ENCODE assay signal across 21 mouse cellular contexts in the genomic region with DNA sequence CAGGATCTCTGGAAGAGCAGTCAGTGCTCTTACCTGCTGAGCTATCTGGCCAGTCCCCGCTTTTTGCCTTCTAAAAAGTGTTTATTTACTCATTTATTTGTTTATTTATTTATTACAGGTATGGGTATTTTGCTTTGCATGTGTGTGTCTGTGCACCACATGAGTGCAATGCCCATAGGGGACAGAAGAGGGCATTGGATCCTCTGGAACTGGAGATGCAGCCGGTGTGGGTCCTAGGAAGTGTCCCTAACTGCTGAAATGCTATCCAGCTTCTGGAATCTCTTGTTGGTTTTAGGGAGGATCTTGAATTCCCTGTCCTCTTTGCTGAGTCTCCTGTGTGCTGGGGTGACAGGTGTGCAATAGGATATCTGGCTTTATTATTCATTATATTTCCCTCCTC. TPM values are rescaled to one million over a fixed set of nuclear protein-coding genes. Genes with fewer than 3 reads are reported as not detected.
DNase-seq lines count a peak whose midpoint lies in the region; ATAC-seq and TF ChIP-seq lines count a peak whose summit lies in the region.
"Had no signal": no experiment of that assay in that cellular context is flagged by ENCODE, and none has a peak within 500 bp of the region (broad histone marks: within the 10 kb centered on the region; RNA-seq: fewer than 3 reads in every experiment).

No protein-coding gene starts in this region.

- 0 out of 2 replicates have a peak, but pooled peaks have one; percentile 10 for TF ChIP-seq CTCF in kidney, adult 2 months (conservative IDR thresholded peaks at IDR 0.05; ENCODE audit: insufficient read depth, insufficient read length, low read depth, low read length)
- TF ChIP-seq CTCF in midbrain, postnatal 0 days (IDR thresholded peaks at IDR 0.05) = peak; percentile 36

- H3K36me3 ChIP-seq in kidney, adult 2 months (ENCODE audit: control insufficient read depth, insufficient read depth, low read length) = no peaks in the 10 kb centered on the region
- H3K36me3 ChIP-seq in midbrain, postnatal 0 days (ENCODE audit: insufficient read depth, low read length) = no peaks in the 10 kb centered on the region
- peaks cover under 1% of the 10 kb centered on the region for H3K36me3 ChIP-seq in midbrain, embryonic 11.5 days (ENCODE audit: control insufficient read depth, insufficient read depth, low read length)

- no peak for DNase-seq in kidney, adult 2 months
- DNase-seq in kidney, adult 11 months = no peak
- no peak for DNase-seq in midbrain, postnatal 0 days (ENCODE audit: low spot score)
- no peak for DNase-seq in midbrain, embryonic 11.5 days (ENCODE audit: low spot score, missing footprints)
- DNase-seq in R1 (ENCODE audit: low read depth, low spot score) = peak; percentile 63
- DNase-seq in spleen, postnatal 10 days (ENCODE audit: low spot score in 2 of 2) = no peak
- no peak for DNase-seq in layer of hippocampus, adult 11-12 months (ENCODE audit: low spot score)
- DNase-seq: adrenal gland, adult 8-10 months; cerebellum, postnatal 10 days; gastrocnemius, adult 2 months; heart, postnatal 4 days; kidney, adult 8-10 months; kidney, postnatal 36 days; lung, postnatal 14 days; right cerebral cortex, postnatal 4 days; thymus, postnatal 14 days had no signal

- H3K4me3 ChIP-seq in kidney, adult 2 months (ENCODE audit: insufficient read depth, low read depth, low read length) = no peak overlapping the region
- no peak overlapping the region for H3K4me3 ChIP-seq in midbrain, postnatal 0 days (ENCODE audit: low read depth, low read length)
- H3K4me3 ChIP-seq in midbrain, embryonic 11.5 days (ENCODE audit: low read depth, low read length) = no peak overlapping the region
- H3K4me3 ChIP-seq: forebrain, embryonic 10.5 days; gastrocnemius, adult 2 months; heart, embryonic 15.5 days; hindbrain, embryonic 15.5 days; limb, embryonic 13.5 days; midbrain, embryonic 10.5 days had no signal

- 86% methylated on average over 2 of the region's 2 CpGs for WGBS in kidney, adult 2 months
- 92% methylated on average over 2 of the region's 2 CpGs for WGBS in midbrain, postnatal 0 days
- WGBS in midbrain, embryonic 11.5 days = 86% methylated on average over 2 of the region's 2 CpGs

- no peaks in the 10 kb centered on the region for H3K9me3 ChIP-seq in midbrain, postnatal 0 days (ENCODE audit: low read length)
- H3K9me3 ChIP-seq in midbrain, embryonic 11.5 days (ENCODE audit: control insufficient read depth, low read length) = no peaks in the 10 kb centered on the region
- H3K9me3 ChIP-seq: heart, embryonic 15.5 days; hindbrain, embryonic 15.5 days; limb, embryonic 13.5 days; midbrain, embryonic 10.5 days had no signal

- no peak overlapping the region for H3K9ac ChIP-seq in midbrain, postnatal 0 days (replicated peaks; ENCODE audit: low read length, poor library complexity, severe bottlenecking)
- H3K9ac ChIP-seq in midbrain, embryonic 11.5 days (ENCODE audit: low read length) = no peak overlapping the region
- H3K9ac ChIP-seq: heart, embryonic 15.5 days; hindbrain, embryonic 15.5 days; limb, embryonic 13.5 days had no signal

- no peak overlapping the region for H3K4me2 ChIP-seq in midbrain, postnatal 0 days (ENCODE audit: low read depth, low read length, poor library complexity, severe bottlenecking)
- no peak overlapping the region for H3K4me2 ChIP-seq in midbrain, embryonic 11.5 days
- H3K4me2 ChIP-seq: heart, embryonic 15.5 days; hindbrain, embryonic 15.5 days; limb, embryonic 13.5 days had no signal

- peaks cover 22% of the 10 kb centered on the region; the same call in 1 of the 2 replicates for H3K4me1 ChIP-seq in kidney, adult 2 months (ENCODE audit: control insufficient read depth, insufficient read depth, low read length)
- H3K4me1 ChIP-seq in midbrain, postnatal 0 days (ENCODE audit: insufficient read depth, low read length) = no peaks in the 10 kb centered on the region
- H3K4me1 ChIP-seq in midbrain, embryonic 11.5 days (ENCODE audit: control insufficient read depth, insufficient read depth, low read length) = peaks cover 2% of the 10 kb centered on the region; the same call in 1 of the 2 replicates

- TF ChIP-seq POLR2A in kidney, adult 2 months (IDR thresholded peaks at IDR 0.05; ENCODE audit: low read depth, low read length) = no peak

- H3K27ac ChIP-seq in kidney, adult 2 months (ENCODE audit: insufficient read depth, low read depth, low read length) = no peak overlapping the region
- H3K27ac ChIP-seq in midbrain, postnatal 0 days (ENCODE audit: low read depth, low read length) = no peak overlapping the region
- no peak overlapping the region for H3K27ac ChIP-seq in midbrain, embryonic 11.5 days (ENCODE audit: low read depth, low read length)
- H3K27ac ChIP-seq: forebrain, embryonic 10.5 days; gastrocnemius, adult 2 months; heart, embryonic 15.5 days; hindbrain, embryonic 15.5 days; limb, embryonic 13.5 days; midbrain, embryonic 10.5 days had no signal

- no peaks in the 10 kb centered on the region for H3K27me3 ChIP-seq in kidney, adult 2 months (replicated peaks; ENCODE audit: control insufficient read depth, insufficient read depth, low read length)
- no peaks in the 10 kb centered on the region for H3K27me3 ChIP-seq in midbrain, postnatal 0 days (ENCODE audit: insufficient read depth, low read length)
- H3K27me3 ChIP-seq in midbrain, embryonic 11.5 days (ENCODE audit: control insufficient read depth, insufficient read depth, low read length) = no peaks in the 10 kb centered on the region
- H3K27me3 ChIP-seq: heart, embryonic 15.5 days; hindbrain, embryonic 15.5 days; limb, embryonic 13.5 days had no signal

- ATAC-seq in midbrain, postnatal 0 days (ENCODE audit: low FRiP score) = no peak
- no peak for ATAC-seq in midbrain, embryonic 11.5 days (ENCODE audit: low FRiP score)

RNA-seq across cellular contexts. Expression of a gene that starts 16.7 kb away (rescaled TPM):
- polyA plus RNA-seq in kidney, adult 2 months (2012; rRNA removed) = 11.7 and 11.8 TPM in 2 replicates
- 53.2 and 57.8 TPM in 2 replicates for total RNA-seq in midbrain, postnatal 0 days (2014; rRNA removed)
- 30.0 and 31.3 TPM in 2 replicates for polyA plus RNA-seq in midbrain, postnatal 0 days (2015; fragmentation: Nextera tagmentation; extraction: Ambion mirVana)
- polyA plus RNA-seq in midbrain, embryonic 11.5 days (2014; fragmentation: Nextera tagmentation; extraction: Ambion mirVana) = 75.2 and 76.1 TPM in 2 replicates

RNA-seq across cellular contexts. Expression of a gene that starts 45.1 kb away (rescaled TPM):
- 60.5 and 63.4 TPM in 2 replicates for polyA plus RNA-seq in kidney, adult 2 months (2012; rRNA removed)
- 28.0 and 32.0 TPM in 2 replicates for total RNA-seq in midbrain, postnatal 0 days (2014; rRNA removed)
- polyA plus RNA-seq in midbrain, postnatal 0 days (2015; fragmentation: Nextera tagmentation; extraction: Ambion mirVana) = 15.4 and 15.8 TPM in 2 replicates
- 2.0 and 2.3 TPM in 2 replicates for polyA plus RNA-seq in midbrain, embryonic 11.5 days (2014; fragmentation: Nextera tagmentation; extraction: Ambion mirVana)
